Mouse (Mus musculus): ENCODE measurements around the gene Zbtb8a.

DNA sequence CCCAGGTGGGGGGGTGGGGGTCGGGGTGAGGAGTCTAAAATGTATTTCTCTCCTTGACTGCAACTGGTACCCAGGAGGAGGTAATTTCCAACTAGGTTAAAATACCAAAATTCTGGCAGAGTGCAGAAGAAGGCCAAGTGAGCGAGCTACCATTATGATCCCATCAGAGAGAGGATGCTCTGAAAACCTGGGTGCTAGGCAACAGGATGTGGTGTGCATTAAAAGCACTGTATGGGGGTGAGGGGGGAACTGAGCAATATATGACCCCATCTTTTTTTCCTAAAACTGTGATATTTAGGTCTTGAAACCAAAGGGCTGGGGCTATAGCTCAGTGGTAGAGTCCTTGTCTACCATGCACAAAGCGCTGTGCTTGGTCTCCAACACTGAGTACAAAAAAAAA lies 13.5 kb downstream of the Zbtb8a start:
- TF ChIP-seq POLR2A (IDR thresholded peaks at IDR 0.05; ENCODE audit: insufficient read depth, low read depth, low read length) (no peak), CTCF (IDR thresholded peaks at IDR 0.05; ENCODE audit: insufficient read depth, low read depth, low read length) (no peak)
